Mouse (Mus musculus) embryo, embryonic 10 days (tissue): Measurements from ENCODE around the gene Acot4.
A peak's percentile ranks its signal among the peaks of the same experiment; 100 is the strongest.
"Not testable (repeated sequence)": the region's sequence is repeated elsewhere in the genome, so short reads cannot be mapped to it uniquely, and the experiment has no call there.

ENCODE experiments used
- DNase-seq: peaks from one replicate; pipeline ENCODE4 v3.0.0-alpha.2; 2015; ENCODE audit warnings: low spot score

Acot4 gene

DNA sequence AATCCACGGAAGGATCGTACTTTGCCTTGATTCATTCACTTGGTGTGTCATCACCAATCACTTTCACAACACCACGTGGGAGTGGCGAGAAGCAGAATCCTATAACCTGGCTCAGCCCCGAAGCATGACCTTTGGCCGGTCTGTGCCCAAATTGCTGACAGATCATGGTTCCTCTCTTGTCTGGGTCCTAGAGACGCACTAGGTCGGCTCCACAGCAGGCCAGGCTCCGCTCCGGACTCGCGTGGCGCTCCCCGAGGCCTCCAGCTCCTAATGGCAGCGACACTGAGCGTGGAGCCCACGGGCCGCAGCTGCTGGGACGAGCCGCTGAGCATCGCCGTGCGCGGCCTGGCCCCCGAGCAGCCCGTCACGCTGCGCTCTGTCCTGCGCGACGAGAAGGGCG, at the start of gene Acot4:
TSS of gene Acot4 (plus strand) at position 139 of the 400 bp plus-strand sequence.
- DNase-seq = peak; percentile 46

DNA sequence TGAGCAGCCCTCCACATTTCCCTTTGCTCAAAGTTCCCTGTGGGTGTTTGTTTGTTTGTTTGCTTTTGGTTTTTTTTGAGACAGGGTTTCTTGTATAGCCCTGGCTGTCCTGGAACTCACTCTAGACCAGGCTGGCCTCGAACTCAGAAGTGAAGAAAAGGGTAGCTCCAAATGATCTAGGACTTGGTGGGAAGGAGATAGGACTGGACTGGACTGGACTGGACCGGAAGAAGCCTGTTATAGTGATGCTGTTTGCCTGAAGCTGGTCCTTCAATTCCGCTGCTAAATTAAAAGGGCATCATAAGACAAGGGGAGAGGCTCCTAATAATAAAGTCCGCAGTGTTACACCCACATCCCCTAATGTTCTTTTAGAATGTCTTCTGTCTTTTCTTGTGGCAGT, 49.7 kb upstream of the Acot4 start:
- DNase-seq = peak; percentile 13

DNA sequence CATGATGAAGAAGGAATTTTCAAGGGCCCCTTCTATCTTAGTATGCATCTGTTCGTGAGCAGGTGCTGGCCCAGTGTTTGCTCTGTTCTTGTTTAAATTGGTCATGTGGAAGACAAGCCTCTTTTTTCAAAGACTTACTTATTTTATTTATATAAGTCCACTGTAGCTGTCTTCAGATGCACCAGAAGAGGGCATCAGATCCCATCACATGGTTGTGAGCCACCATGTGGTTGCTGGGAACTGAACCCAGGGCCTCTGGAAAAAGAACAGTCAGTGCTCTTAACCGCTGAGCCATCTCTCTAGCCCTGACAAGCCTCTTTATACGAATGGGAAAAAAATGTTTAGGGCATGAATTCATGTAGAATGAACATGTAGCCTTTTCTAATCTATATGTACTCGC, 48.8 kb upstream of the Acot4 start:
- DNase-seq = no peak

DNA sequence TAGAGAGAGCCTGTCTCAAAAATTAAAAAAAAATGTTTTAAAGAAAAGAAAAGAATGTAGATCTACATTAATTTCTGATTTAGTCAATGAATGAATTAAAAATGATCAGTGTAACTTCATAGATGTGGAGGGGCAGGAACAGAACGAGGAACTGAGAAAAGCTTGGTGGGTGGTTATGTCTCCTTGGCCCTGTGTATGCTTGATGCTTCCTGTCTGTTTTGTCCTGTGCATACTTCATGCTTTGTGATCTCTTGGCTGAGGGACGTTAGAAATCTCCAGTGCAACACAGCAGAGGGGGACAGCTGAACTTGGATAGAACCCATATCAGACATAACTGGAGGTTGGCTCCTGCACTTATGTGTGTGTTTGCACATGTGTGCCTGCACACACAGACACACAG, 41.0 kb upstream of the Acot4 start:
- no peak for DNase-seq

DNA sequence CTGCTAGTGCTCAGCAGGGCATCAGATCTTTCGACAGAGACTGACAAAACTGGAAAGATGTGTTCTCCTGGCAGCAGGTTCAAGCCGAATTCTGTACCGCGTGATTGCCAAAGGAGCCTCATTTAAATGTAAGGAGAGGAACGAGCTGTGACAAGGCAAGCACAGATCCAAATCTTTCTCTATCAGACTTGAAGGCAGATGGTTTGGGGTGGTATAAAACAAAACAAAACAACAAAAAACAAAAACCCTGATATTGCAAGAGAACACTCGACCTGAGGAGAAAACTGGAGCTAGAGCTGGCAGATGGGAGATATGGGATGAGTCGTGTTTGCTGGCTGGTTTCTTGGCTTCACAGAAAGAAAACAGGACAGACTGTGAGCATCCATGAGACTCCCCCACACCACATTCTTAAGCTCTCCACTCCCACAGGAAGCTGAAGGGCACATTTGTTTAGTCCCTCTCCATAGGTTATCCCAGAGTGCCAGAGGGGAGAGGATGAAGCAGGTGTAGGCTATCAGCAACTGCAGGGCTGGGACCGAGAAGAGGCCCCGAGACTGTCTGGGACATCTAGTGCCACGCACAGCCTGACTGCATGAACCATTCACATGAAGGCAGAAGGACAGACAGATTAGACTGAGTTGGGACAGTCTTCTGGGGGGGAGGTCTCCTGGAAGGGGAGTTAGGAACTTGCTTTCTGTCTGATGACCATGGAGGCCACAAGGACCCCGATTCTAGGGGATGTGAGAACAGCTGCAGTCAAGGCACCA, 39.7 kb upstream of the Acot4 start:
- DNase-seq = no peak

DNA sequence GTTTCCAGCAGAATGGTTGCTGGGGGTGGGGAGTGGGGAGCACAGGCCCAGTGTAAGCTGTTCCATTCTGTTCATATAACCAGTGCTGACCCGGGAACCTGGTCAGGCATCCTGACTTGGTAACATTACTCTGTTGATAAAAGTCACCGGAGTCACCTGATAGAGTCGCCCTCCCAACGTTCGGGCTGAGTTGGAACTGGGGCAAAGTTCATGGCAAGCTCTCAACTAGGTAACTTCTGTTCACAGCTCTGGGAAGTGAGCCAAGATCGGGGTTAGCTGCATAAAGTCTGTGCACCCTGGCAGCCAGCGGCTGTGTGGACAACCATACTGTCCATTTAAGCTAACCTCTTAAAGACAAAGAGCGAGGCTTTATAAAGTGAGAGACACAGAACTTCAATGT, 38.9 kb upstream of the Acot4 start:
- not testable (repeated sequence) for DNase-seq

DNA sequence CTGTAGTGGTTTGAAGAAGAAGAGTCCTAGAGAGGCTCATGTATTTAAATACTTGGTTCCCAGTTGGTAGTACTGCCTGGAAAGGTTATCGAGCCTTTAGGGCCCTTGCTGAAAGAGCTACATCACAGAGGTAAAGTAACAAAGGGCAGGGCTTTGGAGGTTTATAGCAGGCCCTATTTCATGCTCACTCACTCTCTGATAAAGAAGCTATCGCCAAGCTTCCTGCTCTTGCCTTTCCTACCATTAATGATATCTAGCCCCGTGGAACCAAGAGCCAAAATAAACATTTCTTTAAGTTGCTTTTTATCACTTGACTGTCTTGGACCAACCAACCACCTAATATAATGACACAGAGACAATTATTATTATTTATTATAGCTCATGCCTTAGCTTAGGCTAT, 37.8 kb upstream of the Acot4 start:
- DNase-seq = no peak

DNA sequence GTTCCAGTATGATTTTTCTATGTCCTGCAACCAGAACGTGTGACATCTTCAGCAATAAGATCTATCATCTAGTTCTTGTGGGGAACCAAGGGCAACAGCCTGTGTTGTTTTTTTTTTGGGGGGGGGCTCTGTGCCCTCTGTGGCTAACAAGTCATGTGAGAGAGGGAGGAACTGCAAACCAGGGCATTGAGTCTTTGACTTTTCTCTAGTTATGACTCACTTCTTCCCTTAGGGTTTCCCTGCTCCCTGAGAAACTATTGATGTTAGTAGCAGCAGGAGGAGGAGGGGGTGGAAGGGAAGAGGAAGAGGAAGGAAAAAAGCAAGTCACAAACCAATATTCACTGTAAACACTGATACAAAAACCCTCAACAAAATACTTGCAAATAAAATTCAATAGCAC, 34.3 kb upstream of the Acot4 start:
- DNase-seq = no peak

DNA sequence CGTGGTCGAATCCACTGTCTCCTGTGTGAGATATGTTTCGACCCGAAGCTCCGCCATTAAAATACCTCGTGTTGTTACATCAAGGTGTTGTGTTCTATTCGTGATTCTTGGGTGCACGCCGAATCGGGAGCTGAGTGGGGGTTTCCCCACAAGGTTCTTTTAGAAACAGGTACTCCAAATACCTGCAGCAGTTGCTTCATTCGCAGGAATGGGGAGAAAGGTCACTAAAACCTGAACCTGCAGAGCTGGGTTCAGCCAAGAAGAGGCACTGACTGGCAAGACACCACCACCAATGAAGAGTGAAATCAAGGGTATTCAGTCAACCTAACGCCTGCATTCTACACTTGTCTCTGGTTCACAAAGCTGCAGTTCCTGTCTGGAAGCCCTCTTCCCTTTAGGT, 29.9 kb upstream of the Acot4 start:
- DNase-seq = no peak

DNA sequence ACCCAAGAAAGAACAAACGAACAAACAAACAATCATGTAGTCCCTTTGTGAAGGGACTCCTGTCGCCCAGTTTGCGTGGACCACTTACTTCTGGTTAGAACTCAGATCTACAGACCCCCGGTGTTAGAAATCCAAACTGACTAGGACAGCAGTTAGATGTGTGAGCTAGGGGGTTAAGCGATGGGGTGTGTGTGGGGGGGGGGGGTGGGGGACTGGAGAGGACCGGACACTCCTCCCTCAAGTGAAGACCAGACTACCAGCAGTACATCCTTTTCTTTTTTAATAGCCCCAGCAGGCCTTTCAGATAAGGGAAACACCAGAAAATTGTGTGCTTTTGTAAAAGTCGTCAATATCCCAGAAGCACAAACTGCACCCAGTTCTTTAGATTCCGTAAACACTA, 29.4 kb upstream of the Acot4 start:
- DNase-seq = no peak

DNA sequence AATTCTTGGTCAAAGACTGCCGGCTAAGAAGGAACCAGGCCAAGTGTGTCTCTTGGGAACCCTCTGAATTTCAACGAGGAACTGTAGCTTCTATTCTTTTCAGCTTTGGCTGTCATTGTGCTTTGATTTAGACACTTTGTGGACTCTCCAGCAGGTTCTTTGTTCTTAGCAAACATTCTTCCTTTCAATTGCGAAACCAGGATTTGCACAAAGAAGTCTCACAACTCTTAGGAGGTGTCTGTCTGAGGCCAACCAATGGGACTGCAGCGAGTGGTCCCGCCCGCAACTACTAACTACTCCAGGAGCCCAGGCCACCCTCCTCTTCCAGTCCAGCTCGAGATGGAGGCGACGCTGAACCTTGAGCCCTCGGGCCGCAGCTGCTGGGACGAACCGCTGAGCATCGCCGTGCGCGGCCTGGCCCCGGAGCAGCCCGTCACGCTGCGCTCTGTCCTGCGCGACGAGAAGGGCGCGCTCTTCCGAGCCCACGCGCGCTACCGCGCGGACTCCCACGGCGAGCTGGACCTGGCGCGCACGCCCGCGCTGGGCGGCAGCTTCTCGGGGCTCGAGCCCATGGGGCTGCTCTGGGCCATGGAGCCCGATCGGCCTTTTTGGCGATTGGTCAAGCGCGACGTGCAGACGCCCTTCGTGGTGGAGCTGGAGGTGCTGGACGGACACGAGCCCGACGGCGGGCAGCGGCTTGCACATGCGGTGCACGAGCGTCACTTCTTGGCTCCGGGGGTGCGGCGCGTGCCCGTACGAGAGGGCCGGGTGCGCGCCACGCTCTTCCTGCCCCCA, 28.8 kb upstream of the Acot4 start, which contains the start of gene Acot1:
TSS of gene Acot1 (plus strand) at position 320 of the 795 bp plus-strand sequence.
- DNase-seq = peak; percentile 87

DNA sequence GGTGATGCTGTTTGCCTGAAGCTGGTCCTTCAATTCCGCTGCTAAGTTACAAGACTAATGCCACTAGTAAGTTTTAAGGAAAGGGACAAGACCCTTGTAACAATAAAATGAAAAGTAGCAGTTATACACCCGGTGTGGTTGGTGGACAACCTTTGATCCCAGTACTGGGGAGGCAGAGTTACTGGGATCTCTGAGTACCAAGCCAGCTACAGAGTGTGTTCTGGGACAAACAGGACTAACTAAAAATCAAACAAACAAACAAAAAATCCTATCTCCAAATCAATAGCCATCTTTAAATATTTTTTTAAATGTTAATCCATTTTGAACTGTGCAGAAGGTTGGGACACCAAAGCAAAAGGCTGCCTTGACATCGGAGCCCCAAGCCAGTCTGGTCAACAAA, 28.0 kb upstream of the Acot4 start:
- no peak for DNase-seq

DNA sequence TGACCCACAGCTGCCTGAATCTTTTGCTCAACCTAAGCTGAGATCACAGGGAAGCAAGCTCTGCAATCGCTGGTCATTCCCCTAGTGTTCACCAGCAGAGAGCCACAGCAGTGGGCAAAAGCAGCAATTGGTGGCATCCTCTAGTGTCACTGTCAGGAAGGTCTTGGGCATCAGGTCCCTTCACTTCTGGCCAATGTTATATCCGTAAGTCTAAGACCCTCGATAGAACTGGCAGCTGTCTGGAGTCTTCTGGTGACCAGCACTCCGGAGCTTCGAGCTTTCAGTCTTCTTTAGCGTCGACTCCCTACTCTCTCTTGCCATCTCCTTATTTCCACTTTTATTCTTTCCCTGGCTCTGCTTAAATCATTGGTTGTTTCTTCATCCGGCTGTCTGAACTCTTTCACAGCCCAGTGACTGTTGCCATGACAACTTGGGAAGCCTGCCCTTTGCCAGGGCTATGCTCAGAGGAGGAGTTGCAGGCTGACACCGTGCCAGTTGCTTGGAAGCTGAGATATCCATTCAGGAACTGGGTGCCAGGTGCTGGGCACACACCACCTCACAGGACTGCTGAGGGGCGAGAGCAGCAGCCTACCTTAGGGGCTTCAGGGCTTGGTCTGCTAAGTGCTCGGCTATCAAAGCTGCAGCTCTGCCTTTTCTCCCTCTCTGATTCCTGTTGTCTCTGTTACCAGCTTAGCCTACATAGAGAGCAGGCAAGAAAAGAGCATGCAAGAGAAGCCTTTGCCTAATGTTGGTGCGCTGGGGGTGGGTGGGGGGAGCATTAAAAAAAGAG, 26.7 kb upstream of the Acot4 start:
- peak; percentile 80 for DNase-seq

DNA sequence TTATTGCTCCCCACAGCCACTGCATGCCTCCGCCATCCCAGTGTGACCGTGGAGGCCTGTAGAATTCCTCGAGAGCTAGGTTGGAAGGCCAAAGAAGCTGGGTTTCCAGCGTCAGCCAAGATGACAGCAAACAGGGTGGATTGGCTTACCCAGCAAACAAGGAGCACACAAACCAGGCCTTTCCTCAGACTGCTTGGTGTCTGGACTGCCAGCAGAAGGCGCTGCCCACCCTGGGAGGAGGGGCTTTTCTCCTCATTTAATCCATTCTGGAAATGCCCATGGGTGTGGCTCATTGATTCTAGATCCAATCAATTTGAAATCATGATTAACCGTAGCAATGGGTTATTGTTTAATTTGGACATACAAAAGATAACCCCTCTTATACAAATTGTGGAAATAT, 25.0 kb upstream of the Acot4 start:
- no peak for DNase-seq

DNA sequence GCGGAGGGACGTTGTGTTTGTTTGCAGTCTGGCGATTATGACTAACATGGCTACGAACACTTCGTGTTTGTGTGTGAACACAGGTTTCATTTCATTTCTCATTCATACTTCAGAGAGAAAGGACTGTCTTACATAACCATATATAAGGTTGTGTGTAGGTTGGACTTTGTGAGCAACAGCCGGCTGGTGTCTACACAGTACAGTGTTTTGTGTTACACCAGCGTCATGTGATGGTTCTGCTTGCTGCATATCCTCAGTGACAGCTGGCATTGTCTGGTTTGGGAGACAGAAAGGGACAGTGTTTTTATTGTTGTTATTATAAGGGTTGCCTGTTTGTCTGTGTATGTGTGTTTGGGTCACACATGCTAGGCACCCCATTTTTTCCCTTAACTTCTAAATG, 24.5 kb upstream of the Acot4 start:
- no peak for DNase-seq

DNA sequence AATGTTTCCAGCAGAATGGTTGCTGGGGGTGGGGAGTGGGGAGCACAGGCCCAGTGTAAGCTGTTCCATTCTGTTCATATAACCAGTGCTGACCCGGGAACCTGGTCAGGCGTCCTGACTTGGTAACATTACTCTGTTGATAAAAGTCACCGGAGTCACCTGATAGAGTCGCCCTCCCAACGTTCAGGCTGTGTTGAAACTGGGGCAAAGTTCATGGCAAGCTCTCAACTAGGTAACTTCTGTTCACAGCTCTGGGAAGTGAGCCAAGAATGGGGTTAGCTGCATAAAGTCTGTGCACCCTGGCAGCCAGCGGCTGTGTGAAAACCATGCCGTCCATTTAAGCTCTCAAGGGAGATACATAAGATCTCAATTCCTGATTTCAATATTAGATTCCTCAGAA, 17.7 kb upstream of the Acot4 start:
- DNase-seq = not testable (repeated sequence)

DNA sequence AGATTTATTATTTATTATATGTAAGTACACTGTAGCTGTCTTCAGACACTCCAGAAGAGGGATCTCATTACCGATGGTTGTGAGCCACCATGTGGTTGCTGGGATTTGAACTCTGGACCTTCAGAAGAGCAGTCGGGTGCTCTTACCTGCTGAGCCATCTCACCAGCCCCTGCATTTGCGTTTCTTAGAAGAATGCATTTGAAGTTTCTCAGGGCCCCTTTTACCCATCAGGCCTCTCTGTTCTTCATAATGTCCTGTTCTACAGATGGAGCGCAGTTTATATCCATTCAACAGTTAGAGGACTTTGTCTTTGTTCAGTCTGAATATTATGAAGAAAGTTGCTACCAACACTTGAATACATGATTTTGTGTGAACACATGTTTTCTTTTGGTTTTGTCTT, 15.9 kb upstream of the Acot4 start:
- not testable (repeated sequence) for DNase-seq

DNA sequence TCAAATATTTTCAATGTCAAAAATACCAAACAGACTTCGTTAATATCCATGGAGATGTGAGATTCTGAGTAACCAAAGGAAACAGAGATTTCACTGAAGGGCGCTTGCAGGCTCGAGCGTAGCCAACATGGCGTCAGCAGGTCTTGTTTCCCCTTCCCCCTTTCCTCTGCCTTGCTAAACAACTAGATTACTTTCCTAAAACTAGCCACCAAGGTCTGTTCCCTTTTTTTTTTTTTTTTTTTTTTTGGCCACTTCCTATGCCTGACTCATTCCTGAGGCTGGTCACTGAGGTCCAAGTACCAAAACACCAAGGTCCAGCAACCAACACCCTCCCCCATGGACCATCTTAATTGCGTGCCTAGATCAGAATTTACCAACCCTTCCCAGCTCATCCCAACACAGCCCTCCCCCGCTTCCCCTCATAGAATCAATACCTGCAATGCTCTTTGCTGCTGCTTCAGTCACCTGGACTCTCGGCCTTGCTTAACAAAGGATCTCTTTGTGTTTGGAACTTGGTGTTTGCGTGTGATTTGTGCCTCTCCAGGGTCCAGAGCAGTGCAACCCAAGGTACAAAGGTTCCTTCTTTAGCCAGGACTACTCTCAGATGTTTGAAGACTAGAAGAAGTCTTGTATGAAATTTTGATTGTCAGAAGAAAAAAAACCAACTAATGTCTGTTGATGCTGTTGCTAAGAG, 15.0 kb upstream of the Acot4 start:
- no peak for DNase-seq

DNA sequence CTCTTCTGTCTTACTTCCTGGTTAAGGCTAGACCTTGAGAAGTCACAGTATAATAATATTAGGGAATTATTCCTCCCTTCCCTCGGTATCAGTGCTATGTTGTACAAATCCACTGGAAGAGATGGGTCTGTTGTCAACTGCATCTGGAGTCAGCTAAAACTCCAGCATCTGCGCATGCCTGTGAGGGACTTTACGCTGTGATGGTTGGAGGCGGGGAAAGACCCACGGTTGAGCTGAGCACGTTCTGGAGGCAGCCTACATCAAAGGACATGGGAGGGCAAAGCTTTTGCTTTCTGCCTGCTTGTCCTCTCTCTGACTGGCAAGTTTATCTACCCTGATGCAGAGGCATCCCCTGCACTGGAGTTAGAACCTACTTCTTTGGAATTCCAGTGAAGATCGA, 12.3 kb upstream of the Acot4 start:
- DNase-seq = no peak

DNA sequence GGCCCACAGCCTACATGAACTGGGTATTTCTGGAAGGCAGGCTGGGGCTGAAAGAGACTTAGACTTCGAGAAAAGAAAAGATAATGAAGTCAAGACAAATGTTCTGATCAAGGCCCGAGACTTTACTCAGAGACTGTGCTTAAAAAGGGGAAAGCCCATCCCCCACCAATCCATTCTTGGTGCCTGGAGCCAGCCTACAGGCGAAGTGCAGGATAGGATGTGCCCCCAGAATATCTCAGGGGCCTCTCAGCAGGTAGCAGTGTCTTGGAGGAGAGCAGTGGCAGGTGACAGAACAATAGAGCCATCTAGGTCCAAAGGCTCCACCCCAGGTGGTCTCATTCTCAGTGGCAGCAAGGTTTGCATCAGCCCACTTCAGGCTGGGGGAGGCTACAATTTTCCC, 9.9 kb upstream of the Acot4 start:
- DNase-seq = not testable (repeated sequence)

DNA sequence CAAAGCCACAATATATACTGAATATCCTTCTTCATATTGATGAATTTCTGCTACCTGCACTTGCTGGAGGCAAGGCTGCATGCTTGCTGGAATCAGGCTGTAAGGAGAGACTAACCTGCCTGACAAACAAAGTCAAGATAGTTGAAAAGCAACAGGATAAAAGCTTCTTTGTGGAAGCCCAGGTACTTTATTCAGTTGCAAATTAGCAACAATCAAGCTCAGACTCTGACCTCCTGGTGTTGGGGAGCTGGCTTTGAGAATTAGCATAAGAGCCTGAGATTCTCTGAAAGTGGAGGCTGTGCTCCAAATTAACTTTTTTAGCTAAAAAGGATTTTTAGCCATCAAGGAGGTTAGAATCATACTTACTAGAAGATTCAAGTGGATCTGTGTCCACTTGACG, 9.1 kb upstream of the Acot4 start:
- not testable (repeated sequence) for DNase-seq
